Mouse (Mus musculus) spleen, adult 2 months (tissue): ENCODE measurements at regions not wholly inside any gene's neighbourhood (a gene's known extent, or its start where the extent isn't known, plus 50 kb on each side); places are given as distances from the start of the nearest gene placed in this dataset.

Experiments
- DNase-seq, 2 experiments: peaks; one replicate each; pipeline versions ENCODE4 v3.0.0 to v3.0.0-alpha.2; 2012 to 2021; ENCODE audit warnings: low spot score in 2 of 2, low read depth in 1 of 2
- H3K27ac ChIP-seq: fragments of 200-500 bp; 2 replicates; pipeline ENCODE4 v1.5.1; 2012; ENCODE audit warnings: low read length, inconsistent platforms; ENCODE audit not compliant: insufficient read depth
- H3K27me3 ChIP-seq: fragments of 200-500 bp; 2 replicates; pipeline ENCODE4 v1.6.1; 2012; ENCODE audit warnings: mild to moderate bottlenecking, moderate library complexity, low read length, inconsistent platforms; ENCODE audit not compliant: control insufficient read depth, insufficient read depth
- H3K36me3 ChIP-seq: fragments of 200-500 bp; 2 replicates; pipeline ENCODE4 v1.6.1; 2012; ENCODE audit warnings: mild to moderate bottlenecking, low read length, inconsistent platforms; ENCODE audit not compliant: control insufficient read depth, insufficient read depth
- H3K4me1 ChIP-seq: fragments of 200-500 bp; 2 replicates; pipeline ENCODE4 v1.6.1; 2011; ENCODE audit warnings: inconsistent platforms; ENCODE audit not compliant: control insufficient read depth, insufficient read depth, insufficient read length
- H3K4me3 ChIP-seq: fragments of 200-500 bp; 2 replicates; pipeline ENCODE4 v1.5.1; 2011; ENCODE audit warnings: mild to moderate bottlenecking, inconsistent platforms; ENCODE audit not compliant: insufficient read depth, insufficient read length; ENCODE audit errors: extremely low read depth
- CTCF ChIP-seq: fragments of 200-500 bp; IDR thresholded peaks from 2 replicates; pipeline ENCODE4 v1.5.1; 2011; ENCODE audit warnings: mild to moderate bottlenecking, inconsistent platforms; ENCODE audit not compliant: insufficient read depth, insufficient read length, insufficient replicate concordance; ENCODE audit errors: extremely low read depth
- POLR2A ChIP-seq: fragments of 200-500 bp; IDR thresholded peaks from 2 replicates; pipeline ENCODE4 v1.6.1; 2011; ENCODE audit warnings: low read depth, low read length, inconsistent platforms
- WGBS: fragments of 180-500 bp; shearing (Covaris S2); methylation state at CpG from one replicate; pipeline ENCODE4 v1.1.7; 2018; 5-methylcytosine and 5-hydroxymethylcytosine counted together

GRCm38 (mm10) chr12:16210553-16210952 lies 393.8 kb upstream of the Trib2 start:
- 37% methylated on average over 4 of the region's 4 CpGs for WGBS
- Histone ChIP-seq H3K27me3 (no peaks in the 10 kb centered on the region), H3K27ac (no peak overlapping the region), H3K4me3 (no peak overlapping the region), H3K4me1 (no peaks in the 10 kb centered on the region), H3K36me3 (no peaks in the 10 kb centered on the region)
- DNase-seq: no peak
- TF ChIP-seq CTCF (no peak), POLR2A (no peak)

GRCm38 (mm10) chr12:16210111-16210510 lies 393.4 kb upstream of the Trib2 start:
- Histone ChIP-seq H3K4me1 (no peaks in the 10 kb centered on the region), H3K27ac (no peak overlapping the region), H3K36me3 (no peaks in the 10 kb centered on the region), H3K4me3 (no peak overlapping the region), H3K27me3 (no peaks in the 10 kb centered on the region)
- no peak for DNase-seq
- TF ChIP-seq CTCF (no peak), POLR2A (no peak)
- 85% methylated on average over 2 of the region's 2 CpGs for WGBS

GRCm38 (mm10) chr12:16204941-16205340 lies 388.2 kb upstream of the Trib2 start:
- no peak for DNase-seq
- TF ChIP-seq POLR2A: no peak
- no peak for TF ChIP-seq CTCF
- Histone ChIP-seq H3K27ac (no peak overlapping the region), H3K4me1 (no peaks in the 10 kb centered on the region), H3K36me3 (no peaks in the 10 kb centered on the region), H3K27me3 (no peaks in the 10 kb centered on the region), H3K4me3 (no peak overlapping the region)
- WGBS: 92% methylated on average over 4 of the region's 4 CpGs

GRCm38 (mm10) chr12:16196917-16197316 lies 380.2 kb upstream of the Trib2 start:
- H3K36me3 ChIP-seq: no peaks in the 10 kb centered on the region
- TF ChIP-seq POLR2A (no peak), CTCF (no peak)
- H3K27ac ChIP-seq: no peak overlapping the region
- no peaks in the 10 kb centered on the region for H3K27me3 ChIP-seq
- 91% methylated on average over 2 of the region's 2 CpGs for WGBS
- H3K4me1 ChIP-seq: no peaks in the 10 kb centered on the region
- DNase-seq: no peak
- no peak overlapping the region for H3K4me3 ChIP-seq

GRCm38 (mm10) chr12:16191803-16192389 lies 375.2 kb upstream of the Trib2 start:
- 56% methylated on average over 3 of the region's 3 CpGs for WGBS
- H3K4me1 ChIP-seq: no peaks in the 10 kb centered on the region

GRCm38 (mm10) chr12:16190706-16191105 lies 374.0 kb upstream of the Trib2 start:
- 47% methylated on average over 3 of the region's 3 CpGs for WGBS
- H3K27ac ChIP-seq: no peak overlapping the region
- no peak overlapping the region for H3K4me3 ChIP-seq
- no peaks in the 10 kb centered on the region for H3K36me3 ChIP-seq
- no peaks in the 10 kb centered on the region for H3K27me3 ChIP-seq
- TF ChIP-seq POLR2A: no peak
- TF ChIP-seq CTCF: no peak
- no peaks in the 10 kb centered on the region for H3K4me1 ChIP-seq
- no peak for DNase-seq

More at GRCm38 (mm10) chr12:16191803-16192389, 375.2 kb upstream of the Trib2 start:
- H3K36me3 ChIP-seq: no peaks in the 10 kb centered on the region
- DNase-seq: no peak
- H3K27ac ChIP-seq: no peak overlapping the region
- TF ChIP-seq POLR2A (no peak), CTCF (no peak)
- H3K27me3 ChIP-seq: no peaks in the 10 kb centered on the region
- H3K4me3 ChIP-seq: no peak overlapping the region

- Histone ChIP-seq H3K27ac (no peak overlapping the region), H3K4me1 (peaks cover 3% of the 10 kb centered on the region; the same call in 1 of the 2 replicates), H3K27me3 (no peaks in the 10 kb centered on the region), H3K36me3 (no peaks in the 10 kb centered on the region), H3K4me3 (no peak overlapping the region)
- TF ChIP-seq CTCF: no peak
- no peak for TF ChIP-seq POLR2A
- no peak for DNase-seq
Measured at GRCm38 (mm10) chr12:16189441-16189840, 372.7 kb upstream of the Trib2 start.
